Mouse (Mus musculus) kidney, embryonic 16.5 days (tissue): ENCODE data around the gene Nrg4. TPM values are rescaled to one million over a fixed set of nuclear protein-coding genes. Genes with fewer than 3 reads are reported as not detected.

Source experiments
- ATAC-seq: fragments of 200-750 bp; cut with Nextera tagmentation; 2 replicates; pipeline ENCODE4 v1.8.0; 2017; ENCODE audit warnings: moderate TSS enrichment; ENCODE audit not compliant: low FRiP score, low TSS enrichment
- H3K27ac ChIP-seq: fragments of 300-500 bp; sonication (generic); 2 replicates; pipeline ENCODE4 v1.5.1; 2014; ENCODE audit warnings: low read length
- H3K27me3 ChIP-seq: fragments of 300-500 bp; sonication (generic); 2 replicates; pipeline ENCODE4 v1.6.1; 2014; ENCODE audit warnings: low read length, control low read depth, mixed read lengths; ENCODE audit not compliant: insufficient read depth
- H3K36me3 ChIP-seq: fragments of 300-500 bp; sonication (generic); 2 replicates; pipeline ENCODE4 v1.6.1; 2014; ENCODE audit warnings: low read length, control low read depth, mixed read lengths; ENCODE audit not compliant: insufficient read depth
- H3K4me1 ChIP-seq: fragments of 300-500 bp; sonication (generic); 2 replicates; pipeline ENCODE4 v1.6.1; 2014; ENCODE audit warnings: low read length, control low read depth, mixed read lengths; ENCODE audit not compliant: insufficient read depth
- H3K4me2 ChIP-seq: fragments of 300-500 bp; sonication (generic); replicated peaks from 2 replicates; pipeline ENCODE4 v1.6.1; 2014; ENCODE audit warnings: low read depth, low read length
- H3K4me3 ChIP-seq: fragments of 300-500 bp; sonication (generic); 2 replicates; pipeline ENCODE4 v1.5.1; 2014; ENCODE audit warnings: mild to moderate bottlenecking, low read length
- H3K9ac ChIP-seq: fragments of 300-500 bp; sonication (generic); replicated peaks from 2 replicates; pipeline ENCODE4 v1.6.1; 2014; ENCODE audit warnings: low read length
- H3K9me3 ChIP-seq: fragments of 300-500 bp; sonication (generic); 2 replicates; pipeline ENCODE4 v1.6.1; 2016; ENCODE audit warnings: low read length, control low read depth
- WGBS: fragments of 180-500 bp; shearing (Covaris S2); extraction: QIAGEN DNeasy Blood & Tissue Kit; methylation state at CpG from one replicate; pipeline ENCODE4 v1.1.7; 2014; 5-methylcytosine and 5-hydroxymethylcytosine counted together
- polyA plus RNA-seq: library from polyadenylated mRNA; unstranded; fragments of >200 nt; fragmentation: Nextera tagmentation; extraction: Ambion mirVana; gene quantifications from 2 replicates; pipeline ENCODE4 v1.2.1, GENCODE M21; 2015

Gene Nrg4
- polyA plus RNA-seq, 1 experiment from 2014 or later = 0.71 TPM

DNA sequence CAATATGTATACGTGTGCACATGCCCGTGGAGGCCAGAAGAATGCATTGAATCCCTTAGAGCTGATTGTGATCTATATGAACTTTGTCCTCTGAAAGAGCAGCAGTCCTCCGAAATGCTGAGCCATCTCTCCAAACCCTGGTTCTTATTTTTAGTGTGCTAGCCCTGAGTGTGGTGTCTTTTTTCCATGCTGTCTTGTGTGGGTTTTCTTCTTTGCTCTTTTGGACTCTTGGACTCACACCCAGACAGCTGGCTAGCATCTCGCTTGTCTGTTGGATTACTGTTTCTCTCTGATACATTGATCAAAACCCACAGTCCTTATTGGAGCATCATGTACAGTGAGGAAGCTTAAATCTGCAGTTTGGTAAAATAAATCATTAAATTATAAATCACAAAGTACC lies 115.0 kb downstream of the Nrg4 start:
- no peak for ATAC-seq
- Histone ChIP-seq H3K9me3 (no peaks in the 10 kb centered on the region), H3K4me1 (peaks cover 23% of the 10 kb centered on the region), H3K27me3 (no peaks in the 10 kb centered on the region), H3K27ac (no peak overlapping the region), H3K9ac (no peak overlapping the region), H3K4me3 (no peak overlapping the region), H3K4me2 (no peak overlapping the region), H3K36me3 (peaks cover 24% of the 10 kb centered on the region)
- 75% methylated on average over 4 of the region's 4 CpGs for WGBS

DNA sequence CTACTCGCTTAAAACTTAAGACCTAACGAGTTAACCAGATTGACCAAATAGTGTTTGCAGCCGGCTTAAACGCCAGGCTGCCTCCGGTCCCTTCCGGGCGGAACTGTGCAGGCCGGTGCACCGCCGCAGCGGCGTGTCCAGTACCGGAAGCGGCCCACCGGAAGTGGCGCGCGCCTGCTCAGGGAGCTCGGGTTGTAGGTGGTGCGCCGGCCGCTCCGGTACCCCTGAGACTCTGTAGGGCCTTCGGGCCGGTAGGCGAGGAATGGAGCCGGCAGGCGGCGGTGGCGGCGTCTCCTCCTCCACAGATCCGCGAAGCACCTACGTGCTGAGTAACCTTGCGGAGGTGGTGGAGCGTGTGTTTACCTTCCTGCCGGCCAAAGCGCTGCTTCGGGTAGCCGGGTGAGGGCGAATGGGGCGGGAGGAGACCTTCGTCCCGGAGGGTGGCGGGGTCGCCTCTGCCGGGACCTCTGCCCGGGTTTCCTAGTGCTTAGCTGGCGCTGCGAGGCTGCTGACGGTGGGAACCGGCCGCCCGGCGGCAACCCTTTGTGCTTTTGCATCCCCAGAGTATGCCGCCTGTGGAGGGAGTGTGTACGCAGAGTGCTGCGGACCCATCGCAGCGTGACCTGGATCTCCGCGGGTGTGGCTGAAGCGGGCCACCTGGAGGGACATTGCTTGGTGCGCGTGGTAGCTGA lies 117.7 kb downstream of the Nrg4 start, which contains the start of gene Fbxo22:
Fbxo22 (plus strand) TSS at position 136 of the 692 bp plus-strand sequence.
- Histone ChIP-seq H3K4me1 (peaks cover 23% of the 10 kb centered on the region), H3K9me3 (no peaks in the 10 kb centered on the region), H3K4me3 (peak within 1 kb of the TSS; percentile 89), H3K4me2 (peak within 1 kb of the TSS; percentile 71), H3K27me3 (no peaks in the 10 kb centered on the region), H3K27ac (peak within 1 kb of the TSS; percentile 83), H3K36me3 (no peaks in the 10 kb centered on the region), H3K9ac (peak within 1 kb of the TSS; percentile 86)
- WGBS = under 1% methylated on average over 65 of the region's 65 CpGs
- peak; percentile 99 for ATAC-seq

DNA sequence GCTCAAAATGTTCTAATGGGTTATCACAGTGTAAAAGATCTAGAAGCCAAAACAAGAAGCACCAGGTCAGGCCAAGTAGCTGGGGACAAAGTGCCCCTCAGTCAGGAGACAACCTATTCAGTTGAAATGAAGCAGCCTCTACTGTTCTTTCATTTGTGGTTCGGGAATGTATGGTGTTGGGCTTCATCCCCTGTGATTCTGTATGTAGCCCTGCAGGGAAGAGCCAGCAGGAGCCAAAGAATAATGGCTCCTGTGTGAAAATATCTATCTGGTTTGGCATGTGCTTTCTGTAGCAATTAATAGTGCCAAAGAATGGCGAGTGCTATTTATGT lies 118.2 kb downstream of the Nrg4 start:
- H3K4me3 ChIP-seq = peak overlapping the region; percentile 89
- no peaks in the 10 kb centered on the region for H3K36me3 ChIP-seq
- WGBS = 6% methylated on average over 2 of the region's 2 CpGs
- H3K4me1 ChIP-seq = peaks cover 23% of the 10 kb centered on the region
- peak; percentile 41 for ATAC-seq
- H3K27ac ChIP-seq = peak overlapping the region; percentile 83
- peak overlapping the region; percentile 86 for H3K9ac ChIP-seq
- no peaks in the 10 kb centered on the region for H3K9me3 ChIP-seq
- H3K4me2 ChIP-seq = peak overlapping the region; percentile 71
- no peaks in the 10 kb centered on the region for H3K27me3 ChIP-seq

DNA sequence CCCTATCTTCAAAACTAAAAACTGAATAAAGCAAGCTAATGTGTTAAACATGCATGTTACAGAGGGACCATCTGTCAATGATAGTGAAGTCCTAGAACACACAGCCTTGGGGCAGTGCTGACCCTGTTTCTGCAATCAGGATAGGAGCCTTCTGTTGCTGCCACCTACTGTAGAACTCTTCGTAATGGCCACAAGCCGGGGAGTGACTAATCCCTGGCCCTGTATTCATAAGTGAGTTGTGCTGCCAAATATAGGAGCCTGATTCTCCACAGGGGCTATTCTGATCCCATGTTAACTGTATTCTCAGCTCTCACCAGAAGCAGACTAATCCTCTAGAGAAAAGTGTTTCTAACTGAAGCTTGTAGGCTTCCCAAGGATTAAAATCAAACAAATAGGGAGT lies 127.3 kb downstream of the Nrg4 start:
- Histone ChIP-seq H3K27ac (no peak overlapping the region), H3K9ac (no peak overlapping the region), H3K4me2 (no peak overlapping the region), H3K4me1 (no peaks in the 10 kb centered on the region), H3K36me3 (peaks cover 8% of the 10 kb centered on the region; the same call in 1 of the 2 replicates), H3K9me3 (no peaks in the 10 kb centered on the region), H3K4me3 (no peak overlapping the region), H3K27me3 (no peaks in the 10 kb centered on the region)
- 89% methylated on average over 2 of the region's 2 CpGs for WGBS
- ATAC-seq = no peak

DNA sequence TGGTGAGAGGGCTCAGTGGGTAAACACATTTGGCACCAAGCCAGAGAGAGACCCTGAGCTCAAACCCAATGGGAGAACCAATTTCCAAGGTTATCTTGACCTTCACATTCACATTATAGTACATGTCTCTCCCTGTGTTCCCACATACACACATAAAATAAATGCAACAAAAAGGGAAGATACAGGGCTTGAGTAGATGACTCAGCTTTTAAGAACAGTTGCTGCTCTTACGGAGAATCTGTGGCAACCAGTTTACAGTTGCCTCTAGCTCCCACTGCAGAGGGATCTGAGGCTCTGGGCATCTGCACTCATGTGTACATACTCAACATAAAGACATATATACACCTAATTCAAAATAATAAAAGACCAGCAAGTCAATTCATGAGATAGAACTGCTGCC lies 128.4 kb downstream of the Nrg4 start:
- Histone ChIP-seq H3K4me2 (no peak overlapping the region), H3K9me3 (no peaks in the 10 kb centered on the region), H3K27ac (no peak overlapping the region), H3K36me3 (peaks cover 12% of the 10 kb centered on the region; the same call in 1 of the 2 replicates), H3K9ac (no peak overlapping the region), H3K4me1 (no peaks in the 10 kb centered on the region), H3K4me3 (no peak overlapping the region), H3K27me3 (no peaks in the 10 kb centered on the region)
- ATAC-seq = no peak
- WGBS = 100% methylated on average over 1 of the region's 1 CpGs

DNA sequence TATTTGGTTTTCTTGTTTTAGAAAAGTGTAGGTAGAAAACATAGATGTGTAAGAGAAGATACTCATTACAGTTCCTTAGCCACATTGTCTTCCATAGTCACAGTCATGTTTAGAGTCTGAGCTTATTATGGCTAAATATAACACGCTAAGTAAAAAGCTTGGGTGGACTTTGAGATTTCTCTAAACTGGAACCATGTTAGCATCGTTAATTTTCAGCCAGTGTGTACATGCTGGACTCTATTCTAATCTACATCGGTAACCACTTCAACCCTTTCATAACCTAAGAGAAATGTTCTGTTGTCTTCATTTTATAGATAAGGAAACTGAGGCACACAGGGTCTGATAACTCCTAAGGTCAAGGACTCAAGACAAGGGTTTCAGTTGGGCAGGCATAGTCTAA lies 130.8 kb downstream of the Nrg4 start:
- Histone ChIP-seq H3K27ac (no peak overlapping the region), H3K4me2 (no peak overlapping the region), H3K4me1 (no peaks in the 10 kb centered on the region), H3K27me3 (no peaks in the 10 kb centered on the region), H3K9ac (no peak overlapping the region), H3K4me3 (no peak overlapping the region), H3K36me3 (peaks cover 11% of the 10 kb centered on the region), H3K9me3 (no peaks in the 10 kb centered on the region)
- WGBS = 89% methylated on average over 3 of the region's 3 CpGs
- no peak for ATAC-seq

DNA sequence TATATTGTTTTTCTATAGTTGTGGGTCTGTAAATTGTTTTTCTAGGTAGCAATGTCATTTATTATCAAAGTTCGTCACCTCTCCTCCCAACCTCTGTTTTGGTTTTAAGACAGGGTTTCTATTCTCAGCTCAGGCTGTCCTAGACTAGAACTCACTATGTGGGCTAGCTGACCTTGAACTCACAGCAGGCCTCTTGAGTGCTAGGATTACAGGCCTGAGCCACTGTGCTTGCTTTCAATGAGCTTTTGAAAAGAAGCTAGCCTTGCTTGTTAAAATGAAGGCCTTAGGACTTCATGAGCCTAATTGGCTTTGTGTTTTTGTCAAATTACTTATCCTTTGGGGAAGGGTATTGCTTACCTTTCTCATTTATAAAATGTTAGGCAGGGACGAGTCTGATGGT lies 152.4 kb downstream of the Nrg4 start:
- no peak for ATAC-seq

DNA sequence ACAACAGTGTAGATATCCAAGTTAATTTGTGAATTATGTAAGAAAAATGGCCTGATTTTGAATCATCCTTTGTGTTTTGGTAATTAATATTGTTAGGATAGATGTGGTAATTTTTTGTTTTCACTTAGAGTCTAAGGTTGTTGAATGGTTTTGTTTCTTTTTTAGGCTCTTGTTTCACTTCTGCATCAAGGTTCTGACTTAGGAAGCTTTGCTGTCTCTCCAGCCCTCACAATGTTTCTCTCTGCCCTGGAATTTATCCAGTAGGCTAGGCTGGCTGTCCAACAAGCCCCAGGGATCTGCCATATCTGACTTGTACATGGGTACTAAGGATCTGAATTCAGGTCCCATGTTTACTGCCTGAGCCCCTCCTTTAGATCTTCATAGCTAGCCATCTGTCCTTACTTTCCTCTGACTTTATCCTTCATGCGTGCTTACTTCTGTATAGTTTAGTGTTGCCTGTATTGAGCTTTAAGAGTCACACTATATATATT lies 154.4 kb downstream of the Nrg4 start:
- no peak for ATAC-seq
- Histone ChIP-seq H3K4me1 (no peaks in the 10 kb centered on the region), H3K27me3 (no peaks in the 10 kb centered on the region), H3K4me3 (no peak overlapping the region), H3K9me3 (no peaks in the 10 kb centered on the region), H3K9ac (no peak overlapping the region), H3K27ac (no peak overlapping the region), H3K36me3 (peaks cover 5% of the 10 kb centered on the region; the same call in 1 of the 2 replicates), H3K4me2 (no peak overlapping the region)
- WGBS = 100% methylated on average over 1 of the region's 1 CpGs

More for the DNA sequence above, 152.4 kb downstream of the Nrg4 start:
- Histone ChIP-seq H3K9me3 (no peaks in the 10 kb centered on the region), H3K4me3 (no peak overlapping the region), H3K27ac (no peak overlapping the region), H3K4me1 (no peaks in the 10 kb centered on the region), H3K4me2 (no peak overlapping the region), H3K9ac (no peak overlapping the region), H3K36me3 (peaks cover 5% of the 10 kb centered on the region; the same call in 1 of the 2 replicates), H3K27me3 (no peaks in the 10 kb centered on the region)
- WGBS = 85% methylated on average over 2 of the region's 2 CpGs

DNA sequence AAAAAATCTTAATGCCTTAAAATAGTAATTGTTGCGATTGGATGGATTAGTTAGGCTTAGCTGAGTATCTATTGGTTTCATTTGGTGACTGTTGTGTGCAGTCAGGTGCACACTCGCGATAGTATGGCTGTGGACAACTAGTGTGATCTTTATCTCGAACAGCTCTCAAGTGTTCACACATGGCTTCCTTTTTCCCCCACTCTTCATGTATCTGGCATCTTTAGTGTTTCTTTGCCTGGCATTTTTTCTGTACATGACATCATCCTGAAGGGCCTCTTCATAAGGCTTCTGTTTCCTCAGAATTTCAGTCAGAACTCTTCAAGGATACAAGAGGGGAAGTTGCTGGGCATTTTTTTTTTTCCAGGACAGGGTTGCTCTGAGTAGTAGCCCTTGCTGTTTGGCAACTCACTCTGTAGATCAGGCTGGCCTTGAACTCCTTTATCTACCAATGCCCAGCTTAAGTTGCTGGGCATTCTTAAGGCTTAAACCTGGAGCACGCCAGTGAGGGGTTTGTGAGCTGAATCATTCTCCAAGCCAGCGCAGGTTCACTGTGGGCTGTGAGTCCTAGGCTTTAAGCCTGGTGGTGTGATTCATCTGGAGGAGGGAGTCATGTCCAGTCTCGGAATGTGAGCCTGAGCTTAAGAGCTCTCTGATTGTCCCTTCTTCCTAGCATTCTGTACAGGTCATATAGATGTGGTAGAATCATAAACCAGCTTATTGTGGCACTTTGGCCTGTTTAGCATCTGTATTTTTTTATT lies 155.8 kb downstream of the Nrg4 start:
- no peak overlapping the region for H3K4me2 ChIP-seq
- no peak overlapping the region for H3K4me3 ChIP-seq
- H3K27ac ChIP-seq = no peak overlapping the region
- 75% methylated on average over 7 of the region's 7 CpGs for WGBS
- H3K4me1 ChIP-seq = no peaks in the 10 kb centered on the region
- peaks cover 5% of the 10 kb centered on the region; the same call in 1 of the 2 replicates for H3K36me3 ChIP-seq
- ATAC-seq = no peak
- H3K9me3 ChIP-seq = no peaks in the 10 kb centered on the region
- no peak overlapping the region for H3K9ac ChIP-seq
- no peaks in the 10 kb centered on the region for H3K27me3 ChIP-seq
